Mouse (Mus musculus) limb, embryonic 14.5 days (tissue): ENCODE data around the gene Mob3c. TPM values are rescaled to one million over a fixed set of nuclear protein-coding genes. Genes with fewer than 3 reads are reported as not detected.

ENCODE experiments used
- ATAC-seq: fragments of 200-750 bp; cut with Nextera tagmentation; 2 replicates; pipeline ENCODE4 v1.8.0; 2017; ENCODE audit warnings: low read depth, moderate number of reproducible peaks, moderate TSS enrichment; ENCODE audit not compliant: low FRiP score
- DNase-seq: peaks from one replicate; pipeline ENCODE4 v3.0.0-alpha.2; 2015; ENCODE audit warnings: low spot score
- H3K27ac ChIP-seq: fragments of 300-500 bp; sonication (generic); replicated peaks from 2 replicates; pipeline ENCODE4 v1.5.1; 2014; ENCODE audit warnings: low read depth, mild to moderate bottlenecking, low read length, moderate library complexity, mixed read lengths
- H3K27me3 ChIP-seq: fragments of 300-500 bp; sonication (generic); 2 replicates; pipeline ENCODE4 v1.6.1; 2014; ENCODE audit warnings: low read length, mixed read lengths; ENCODE audit not compliant: control insufficient read depth, insufficient read depth
- H3K36me3 ChIP-seq: fragments of 300-500 bp; sonication (generic); 2 replicates; pipeline ENCODE4 v1.6.1; 2014; ENCODE audit warnings: mild to moderate bottlenecking, low read length, moderate library complexity, mixed read lengths; ENCODE audit not compliant: control insufficient read depth, insufficient read depth
- H3K4me1 ChIP-seq: fragments of 300-500 bp; sonication (generic); 2 replicates; pipeline ENCODE4 v1.6.1; 2014; ENCODE audit warnings: antibody characterized with exemption, low read length, mixed read lengths; ENCODE audit not compliant: control insufficient read depth, insufficient read depth
- H3K4me2 ChIP-seq: fragments of 300-500 bp; sonication (generic); replicated peaks from 2 replicates; pipeline ENCODE4 v1.6.1; 2014; ENCODE audit warnings: low read depth, mild to moderate bottlenecking, low read length, moderate library complexity; ENCODE audit not compliant: severe bottlenecking
- H3K4me3 ChIP-seq: fragments of 300-500 bp; sonication (generic); replicated peaks from 2 replicates; pipeline ENCODE4 v1.5.1; 2014; ENCODE audit warnings: low read length
- H3K9ac ChIP-seq: fragments of 300-500 bp; sonication (generic); 2 replicates; pipeline ENCODE4 v1.6.1; 2014; ENCODE audit warnings: mild to moderate bottlenecking, low read depth, low read length, moderate library complexity; ENCODE audit not compliant: severe bottlenecking
- H3K9me3 ChIP-seq: fragments of 300-500 bp; sonication (generic); 2 replicates; pipeline ENCODE4 v1.6.1; 2016; ENCODE audit warnings: low read length; ENCODE audit not compliant: control insufficient read depth
- POLR2A ChIP-seq: fragments of 200-500 bp; IDR thresholded peaks from 2 replicates; pipeline ENCODE4 v1.8.0; 2012; ENCODE audit warnings: inconsistent platforms, mild to moderate bottlenecking, moderate library complexity, borderline replicate concordance; ENCODE audit not compliant: insufficient read depth, insufficient read length; ENCODE audit errors: extremely low read depth
- WGBS: fragments of 180-500 bp; shearing (Covaris S2); extraction: QIAGEN DNeasy Blood & Tissue Kit; methylation state at CpG from one replicate; pipeline ENCODE4 v1.1.7; 2014; 5-methylcytosine and 5-hydroxymethylcytosine counted together
- polyA plus RNA-seq, 2 experiments: library from polyadenylated mRNA; depleted of rRNA in 1 of 2; stranded (reverse) in 1 of 2; unstranded in 1 of 2; fragments of >200 nt; fragmentation: Nextera tagmentation in 1 of 2; extraction: Ambion mirVana in 1 of 2; gene quantifications; 2 replicates each; pipeline versions ENCODE4 v1.2.1 to v1.2.3; 2012 to 2014

The Mob3c gene
- polyA plus RNA-seq, 2 experiments = 8.6 to 16.3 TPM

- H3K27ac ChIP-seq = no peak overlapping the region
- H3K36me3 ChIP-seq = no peaks in the 10 kb centered on the region
- DNase-seq (no peak), ATAC-seq (no peak)
- H3K9me3 ChIP-seq = no peaks in the 10 kb centered on the region
- no peaks in the 10 kb centered on the region for H3K4me1 ChIP-seq
- H3K27me3 ChIP-seq = no peaks in the 10 kb centered on the region
- H3K9ac ChIP-seq = no peak overlapping the region
- no peak overlapping the region for H3K4me3 ChIP-seq
- H3K4me2 ChIP-seq = no peak overlapping the region
- WGBS = 53% methylated on average over 4 of the region's 4 CpGs
- no peak for TF ChIP-seq POLR2A
These were observed 54.3 kb downstream of the Mob3c start for GRCm38 (mm10) chr4:115882195-115882594.

GRCm38 (mm10) chr4:115884022-115884421 lies 56.1 kb downstream of the Mob3c start, which contains the start of gene Kncn:
TSS of gene Kncn (plus strand) at chr4:115884400.
- DNase-seq = no peak
- no peaks in the 10 kb centered on the region for H3K36me3 ChIP-seq
- 46% methylated on average over 6 of the region's 6 CpGs for WGBS
- H3K9ac ChIP-seq = no peak within 1 kb of the TSS
- ATAC-seq = no peak
- H3K4me2 ChIP-seq = no peak within 1 kb of the TSS
- H3K4me3 ChIP-seq = no peak within 1 kb of the TSS
- H3K27ac ChIP-seq = no peak within 1 kb of the TSS
- TF ChIP-seq POLR2A = no peak
- H3K27me3 ChIP-seq = no peaks in the 10 kb centered on the region
- no peaks in the 10 kb centered on the region for H3K9me3 ChIP-seq
- no peaks in the 10 kb centered on the region for H3K4me1 ChIP-seq

Other genes with a start within 250 kb of the Mob3c start
- not detected in 2 replicates for gene Cyp4a32, start 227.1 kb upstream of the Mob3c start, polyA plus RNA-seq (2012; rRNA removed)
- not detected in 2 replicates for gene Cyp4a32, start 227.1 kb upstream of the Mob3c start, polyA plus RNA-seq (2014; fragmentation: Nextera tagmentation; extraction: Ambion mirVana)
- 1.0 and 1.2 TPM in 2 replicates for gene Cyp4b1, start 180.4 kb upstream of the Mob3c start, polyA plus RNA-seq (2012; rRNA removed)
- 0.46 and 1.0 TPM in 2 replicates for gene Cyp4b1, start 180.4 kb upstream of the Mob3c start, polyA plus RNA-seq (2014; fragmentation: Nextera tagmentation; extraction: Ambion mirVana)
- 24.8 and 26.3 TPM in 2 replicates for gene Efcab14, start 90.3 kb upstream of the Mob3c start, polyA plus RNA-seq (2012; rRNA removed)
- gene Efcab14, start 90.3 kb upstream of the Mob3c start, polyA plus RNA-seq (2014; fragmentation: Nextera tagmentation; extraction: Ambion mirVana) = 35.2 and 40.2 TPM in 2 replicates
- 0.50 and 1.0 TPM in 2 replicates for gene Tex38, start 47.1 kb upstream of the Mob3c start, polyA plus RNA-seq (2012; rRNA removed)
- 0.32 TPM in 1 of 2 replicates, not detected in the other for gene Tex38, start 47.1 kb upstream of the Mob3c start, polyA plus RNA-seq (2014; fragmentation: Nextera tagmentation; extraction: Ambion mirVana)
- 29.9 and 35.5 TPM in 2 replicates for gene Atpaf1, start 43.3 kb upstream of the Mob3c start, polyA plus RNA-seq (2012; rRNA removed)
- 57.1 and 58.4 TPM in 2 replicates for gene Atpaf1, start 43.3 kb upstream of the Mob3c start, polyA plus RNA-seq (2014; fragmentation: Nextera tagmentation; extraction: Ambion mirVana)
- gene Mknk1, start 11.1 kb downstream of the Mob3c start, polyA plus RNA-seq (2012; rRNA removed) = 69.6 and 73.9 TPM in 2 replicates
- 28.4 and 28.5 TPM in 2 replicates for gene Mknk1, start 11.1 kb downstream of the Mob3c start, polyA plus RNA-seq (2014; fragmentation: Nextera tagmentation; extraction: Ambion mirVana)
- gene Kncn, start 56.3 kb downstream of the Mob3c start, polyA plus RNA-seq (2012; rRNA removed) = not detected in 2 replicates
- gene Kncn, start 56.3 kb downstream of the Mob3c start, polyA plus RNA-seq (2014; fragmentation: Nextera tagmentation; extraction: Ambion mirVana) = not detected in 2 replicates
- not detected in 2 replicates for gene 6430628N08Rik, start 62.6 kb downstream of the Mob3c start, polyA plus RNA-seq (2012; rRNA removed)
- not detected in 2 replicates for gene 6430628N08Rik, start 62.6 kb downstream of the Mob3c start, polyA plus RNA-seq (2014; fragmentation: Nextera tagmentation; extraction: Ambion mirVana)
- 0.05 and 0.09 TPM in 2 replicates for gene Dmbx1, start 111.8 kb downstream of the Mob3c start, polyA plus RNA-seq (2012; rRNA removed)
- gene Dmbx1, start 111.8 kb downstream of the Mob3c start, polyA plus RNA-seq (2014; fragmentation: Nextera tagmentation; extraction: Ambion mirVana) = not detected in 2 replicates
- 1.7 and 1.9 TPM in 2 replicates for gene Faah, start 189.8 kb downstream of the Mob3c start, polyA plus RNA-seq (2012; rRNA removed)
- 1.9 and 2.1 TPM in 2 replicates for gene Faah, start 189.8 kb downstream of the Mob3c start, polyA plus RNA-seq (2014; fragmentation: Nextera tagmentation; extraction: Ambion mirVana)
- 12.7 and 13.4 TPM in 2 replicates for gene Nsun4, start 225.8 kb downstream of the Mob3c start, polyA plus RNA-seq (2012; rRNA removed)
- gene Nsun4, start 225.8 kb downstream of the Mob3c start, polyA plus RNA-seq (2014; fragmentation: Nextera tagmentation; extraction: Ambion mirVana) = 18.8 and 21.0 TPM in 2 replicates
- gene Uqcrh, start 247.0 kb downstream of the Mob3c start, polyA plus RNA-seq (2012; rRNA removed) = 318 and 510 TPM in 2 replicates
- gene Uqcrh, start 247.0 kb downstream of the Mob3c start, polyA plus RNA-seq (2014; fragmentation: Nextera tagmentation; extraction: Ambion mirVana) = 494 and 543 TPM in 2 replicates
- 60.2 and 92.2 TPM in 2 replicates for gene Lrrc41, start 247.2 kb downstream of the Mob3c start, polyA plus RNA-seq (2012; rRNA removed)
- gene Lrrc41, start 247.2 kb downstream of the Mob3c start, polyA plus RNA-seq (2014; fragmentation: Nextera tagmentation; extraction: Ambion mirVana) = 80.8 and 89.3 TPM in 2 replicates